Mouse (Mus musculus) intestine, embryonic 16.5 days (tissue): ENCODE results near the gene Tceal1. TPM values are rescaled to one million over a fixed set of nuclear protein-coding genes. Genes with fewer than 3 reads are reported as not detected.
"Not testable (repeated sequence)": the region's sequence is repeated elsewhere in the genome, so short reads cannot be mapped to it uniquely, and the experiment has no call there.

Source experiments
- ATAC-seq: fragments of 200-750 bp; cut with Nextera tagmentation; 2 replicates; pipeline ENCODE4 v1.8.0; 2017; ENCODE audit warnings: moderate TSS enrichment, moderate library complexity
- H3K27ac ChIP-seq: fragments of 300-500 bp; sonication (generic); 2 replicates; pipeline ENCODE4 v1.5.1; 2014; ENCODE audit warnings: mild to moderate bottlenecking, low read length
- H3K27me3 ChIP-seq: fragments of 300-500 bp; sonication (generic); replicated peaks from 2 replicates; pipeline ENCODE4 v1.6.1; 2014; ENCODE audit warnings: low read length, control low read depth, mixed read lengths; ENCODE audit not compliant: control insufficient read depth, insufficient read depth
- H3K36me3 ChIP-seq: fragments of 300-500 bp; sonication (generic); 2 replicates; pipeline ENCODE4 v1.6.1; 2014; ENCODE audit warnings: low read length, control low read depth; ENCODE audit not compliant: control insufficient read depth, insufficient read depth
- H3K4me1 ChIP-seq: fragments of 300-500 bp; sonication (generic); 2 replicates; pipeline ENCODE4 v1.6.1; 2014; ENCODE audit warnings: low read length, control low read depth, mixed read lengths; ENCODE audit not compliant: control insufficient read depth, insufficient read depth
- H3K4me2 ChIP-seq: fragments of 300-500 bp; sonication (generic); 2 replicates; pipeline ENCODE4 v1.6.1; 2014; ENCODE audit warnings: low read depth, low read length, control low read depth
- H3K4me3 ChIP-seq: fragments of 300-500 bp; sonication (generic); 2 replicates; pipeline ENCODE4 v1.5.1; 2014; ENCODE audit warnings: mild to moderate bottlenecking, low read length
- H3K9ac ChIP-seq: fragments of 300-500 bp; sonication (generic); 2 replicates; pipeline ENCODE4 v1.6.1; 2014; ENCODE audit warnings: low read depth, low read length
- H3K9me3 ChIP-seq: fragments of 300-500 bp; sonication (generic); 2 replicates; pipeline ENCODE4 v1.6.1; 2016; ENCODE audit warnings: low read length, control low read depth; ENCODE audit not compliant: control insufficient read depth
- WGBS: fragments of 180-500 bp; shearing (Covaris S2); extraction: QIAGEN DNeasy Blood & Tissue Kit; methylation state at CpG from one replicate; pipeline ENCODE4 v1.1.7; 2014; 5-methylcytosine and 5-hydroxymethylcytosine counted together
- polyA plus RNA-seq: library from polyadenylated mRNA; unstranded; fragments of >200 nt; fragmentation: Nextera tagmentation; extraction: Ambion mirVana; gene quantifications from 2 replicates; pipeline ENCODE4 v1.2.1, GENCODE M21; 2015

Gene Tceal1
- 5.8 and 6.5 TPM in 2 replicates for polyA plus RNA-seq

DNA sequence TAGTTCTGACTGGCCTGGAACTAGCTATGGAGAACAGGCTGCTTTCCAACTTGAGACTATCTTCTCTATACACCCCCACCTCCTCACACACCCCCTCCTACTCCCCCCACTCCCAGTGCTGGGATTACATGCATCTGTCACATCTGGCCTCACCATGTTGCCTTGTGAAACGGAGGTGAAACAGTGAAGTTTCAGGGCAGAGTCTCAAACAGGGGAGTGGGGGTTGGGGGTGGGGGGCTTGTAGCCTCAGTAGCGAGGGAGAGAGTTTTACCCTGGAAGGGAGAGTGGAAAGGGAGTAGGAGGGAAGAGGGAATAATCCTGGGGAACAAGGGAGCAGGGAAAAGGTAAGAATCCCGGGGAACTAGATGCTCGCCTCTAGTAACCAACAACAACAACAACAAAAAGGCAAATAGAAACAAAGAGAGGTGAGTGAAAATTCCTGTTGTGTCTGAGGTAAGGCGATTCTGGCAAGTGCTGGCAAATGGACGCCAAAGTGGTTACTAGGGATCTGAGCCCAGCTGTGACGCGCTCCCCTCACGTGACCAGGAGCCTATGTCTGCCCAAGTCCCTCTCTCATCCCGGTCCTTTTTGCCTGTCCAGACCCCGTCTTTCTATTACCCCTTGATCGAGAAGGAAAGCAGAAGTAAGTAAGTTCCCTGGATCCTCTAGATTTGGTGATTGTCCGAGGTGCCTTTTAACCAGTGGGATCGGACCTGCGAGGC is at the start of gene Tceal1:
Gene Tceal1 (plus strand): TSS at position 537 of the 722 bp plus-strand sequence.
- peak within 1 kb of the TSS; percentile 65 for H3K27ac ChIP-seq
- H3K4me2 ChIP-seq, result peak within 1 kb of the TSS; percentile 59
- no peaks in the 10 kb centered on the region for H3K4me1 ChIP-seq
- H3K36me3 ChIP-seq, result no peaks in the 10 kb centered on the region
- peak; percentile 93 for ATAC-seq
- peak within 1 kb of the TSS; percentile 56 for H3K4me3 ChIP-seq
- H3K27me3 ChIP-seq, result no peaks in the 10 kb centered on the region
- no peaks in the 10 kb centered on the region for H3K9me3 ChIP-seq
- 17% methylated on average over 15 of the region's 15 CpGs for WGBS
- peak within 1 kb of the TSS; percentile 72 for H3K9ac ChIP-seq

DNA sequence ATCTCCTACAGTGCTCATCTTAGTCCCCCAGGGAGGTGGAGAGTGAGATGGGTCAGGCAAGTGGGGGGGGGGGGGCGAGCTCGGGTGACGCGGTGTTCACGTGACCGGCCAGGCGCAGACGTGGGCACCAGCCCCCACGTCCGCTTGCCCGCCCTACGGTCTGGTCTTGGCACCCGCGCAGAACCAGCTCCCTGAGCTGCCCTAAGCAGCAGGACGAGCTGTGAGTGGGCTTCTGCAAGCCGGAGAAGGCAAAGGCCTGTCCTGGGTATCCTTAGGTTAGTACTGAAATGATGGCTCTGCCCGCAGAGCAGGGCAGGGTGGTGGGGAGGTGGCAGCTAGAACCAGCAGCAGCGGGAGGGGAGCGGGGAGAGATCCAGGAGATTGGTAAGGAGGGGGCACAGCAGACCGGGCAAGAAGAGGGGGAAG is 41.5 kb upstream of the Tceal1 start:
- Histone ChIP-seq H3K4me2 (peak overlapping the region; percentile 59), H3K9ac (0 out of 2 replicates have a peak overlapping the region, but pooled peaks have one; percentile 33), H3K27ac (no peak overlapping the region), H3K9me3 (no peaks in the 10 kb centered on the region), H3K4me1 (no peaks in the 10 kb centered on the region), H3K4me3 (peak overlapping the region; percentile 42), H3K27me3 (no peaks in the 10 kb centered on the region), H3K36me3 (no peaks in the 10 kb centered on the region)
- 14% methylated on average over 20 of the region's 20 CpGs for WGBS
- no peak for ATAC-seq

DNA sequence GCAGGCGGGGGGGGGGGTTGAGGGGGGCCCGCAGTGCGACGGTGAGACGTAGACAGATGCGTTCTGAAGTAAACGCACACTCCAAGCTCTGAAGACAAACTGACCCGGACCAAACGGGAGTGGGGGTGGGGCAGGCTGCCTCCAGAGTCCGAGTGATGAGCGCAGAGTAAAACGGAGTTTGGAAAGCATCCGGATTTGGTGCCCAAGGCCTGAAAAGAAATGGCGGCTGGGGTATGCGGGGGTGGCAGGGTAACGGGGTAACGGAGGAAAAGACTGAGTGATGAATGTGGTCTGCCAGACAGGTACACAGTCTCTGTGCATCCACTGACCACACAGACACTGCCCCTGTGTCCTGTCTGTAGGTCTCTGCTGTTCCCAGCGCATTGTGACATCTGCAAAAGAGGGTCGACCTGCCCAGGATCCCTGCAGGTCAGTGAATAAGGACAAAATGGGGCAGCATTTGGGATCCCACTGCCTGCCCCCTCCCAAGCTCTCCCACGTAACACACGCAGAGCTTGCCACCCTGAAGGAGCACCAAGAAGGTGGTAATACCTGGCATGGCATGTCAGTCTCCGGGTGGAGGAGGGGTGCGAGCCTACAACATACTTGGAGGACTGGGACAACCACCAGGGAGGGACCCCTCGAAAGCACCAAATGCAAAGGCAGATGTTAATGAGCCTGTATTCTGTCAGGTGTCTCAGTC is 40.9 kb upstream of the Tceal1 start:
- H3K4me2 ChIP-seq, result peak overlapping the region; percentile 59
- WGBS, result 16% methylated on average over 20 of the region's 24 CpGs
- ATAC-seq, H3K9me3 ChIP-seq, H3K36me3 ChIP-seq, H3K27ac ChIP-seq, H3K27me3 ChIP-seq, H3K4me1 ChIP-seq: not testable (repeated sequence)
- H3K4me3 ChIP-seq, result peak overlapping the region; percentile 42
- 0 out of 2 replicates have a peak overlapping the region, but pooled peaks have one; percentile 33 for H3K9ac ChIP-seq

DNA sequence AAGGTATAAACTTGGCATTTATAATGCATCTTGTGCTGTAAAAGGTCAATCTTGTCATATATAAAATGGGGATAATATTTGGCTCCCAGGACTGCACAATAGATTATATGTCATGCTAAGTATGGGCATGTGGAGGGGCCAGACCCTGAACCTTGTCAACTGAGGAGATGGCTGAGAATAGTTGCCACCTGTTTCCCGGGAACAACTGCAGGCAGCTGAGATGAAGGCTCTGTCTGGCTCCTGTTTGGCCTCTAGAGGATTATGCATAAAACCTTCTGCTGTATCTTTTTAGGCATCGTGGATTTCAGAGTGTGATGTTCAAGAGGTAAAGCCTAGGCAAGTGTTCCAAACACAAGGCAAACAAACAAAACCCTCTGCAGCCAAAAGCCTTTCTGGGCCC is 39.0 kb upstream of the Tceal1 start:
- no peaks in the 10 kb centered on the region for H3K4me1 ChIP-seq
- H3K27ac ChIP-seq, result no peak overlapping the region
- H3K27me3 ChIP-seq, result no peaks in the 10 kb centered on the region
- no peak for ATAC-seq
- H3K9ac ChIP-seq, result no peak overlapping the region
- no peak overlapping the region for H3K4me3 ChIP-seq
- H3K9me3 ChIP-seq, result no peaks in the 10 kb centered on the region
- H3K4me2 ChIP-seq, result no peak overlapping the region
- WGBS, result 62% methylated on average over 2 of the region's 2 CpGs
- H3K36me3 ChIP-seq, result no peaks in the 10 kb centered on the region

DNA sequence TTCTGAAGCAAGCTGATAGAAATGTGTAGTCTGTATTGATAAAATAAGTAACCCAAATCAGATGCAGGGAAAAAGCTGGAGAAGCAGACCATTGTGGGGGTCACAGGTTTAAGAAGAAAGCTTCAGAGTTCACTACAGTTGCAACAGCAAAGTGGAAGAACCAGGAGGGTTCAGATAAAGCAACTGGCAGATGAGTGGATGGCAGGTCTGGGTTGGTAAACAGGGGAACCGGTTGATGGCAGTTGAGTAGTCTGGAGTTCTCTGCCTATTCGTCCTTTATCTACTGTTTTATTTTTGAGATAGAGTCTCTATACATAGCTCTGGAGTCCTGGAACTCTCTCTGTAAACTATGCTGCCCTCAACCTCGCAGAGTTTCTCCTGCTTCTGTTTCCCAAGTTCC is 26.8 kb upstream of the Tceal1 start:
- Histone ChIP-seq H3K9ac (no peak overlapping the region), H3K4me2 (no peak overlapping the region), H3K4me3 (no peak overlapping the region), H3K27me3 (no peaks in the 10 kb centered on the region), H3K36me3 (no peaks in the 10 kb centered on the region), H3K27ac (no peak overlapping the region), H3K9me3 (no peaks in the 10 kb centered on the region), H3K4me1 (no peaks in the 10 kb centered on the region)
- no peak for ATAC-seq
- 54% methylated on average over 3 of the region's 3 CpGs for WGBS

DNA sequence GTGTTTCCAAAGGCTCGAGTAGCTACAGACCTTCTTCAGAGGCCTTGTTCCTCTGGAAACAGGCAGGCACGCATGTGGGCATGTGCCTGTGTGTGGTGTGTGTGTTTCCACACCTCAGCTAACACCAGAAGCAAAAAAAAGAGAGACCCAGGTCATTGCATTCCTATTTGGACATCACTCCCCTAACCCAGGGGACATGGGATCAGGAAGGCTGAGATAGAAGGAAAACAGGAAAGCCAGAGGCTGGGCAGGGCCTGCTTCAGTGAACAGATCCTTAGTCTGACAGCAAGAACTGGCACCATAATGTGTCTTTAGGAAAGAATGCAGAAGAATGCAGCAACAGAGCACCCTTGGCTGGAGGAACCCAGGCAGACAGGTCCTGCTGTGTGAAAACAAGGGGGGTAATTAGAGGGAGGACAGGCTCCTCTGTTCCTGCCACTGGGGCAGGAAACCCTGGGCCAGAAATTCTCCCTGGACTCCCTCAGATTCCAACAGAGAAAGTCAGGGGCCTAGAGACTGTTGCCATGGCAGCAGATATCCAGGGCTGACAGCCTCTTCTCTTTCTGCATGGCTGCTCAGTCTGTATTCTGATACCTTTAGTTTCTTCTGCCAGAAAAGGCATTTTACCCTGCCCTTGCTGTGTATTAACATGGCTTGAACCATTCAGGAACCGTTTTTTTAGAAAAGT is 16.0 kb upstream of the Tceal1 start:
- H3K4me3 ChIP-seq, H3K36me3 ChIP-seq, H3K27ac ChIP-seq, H3K4me1 ChIP-seq, H3K9me3 ChIP-seq, H3K27me3 ChIP-seq, ATAC-seq, H3K4me2 ChIP-seq, H3K9ac ChIP-seq: not testable (repeated sequence)
- WGBS, result 66% methylated on average over 3 of the region's 3 CpGs

DNA sequence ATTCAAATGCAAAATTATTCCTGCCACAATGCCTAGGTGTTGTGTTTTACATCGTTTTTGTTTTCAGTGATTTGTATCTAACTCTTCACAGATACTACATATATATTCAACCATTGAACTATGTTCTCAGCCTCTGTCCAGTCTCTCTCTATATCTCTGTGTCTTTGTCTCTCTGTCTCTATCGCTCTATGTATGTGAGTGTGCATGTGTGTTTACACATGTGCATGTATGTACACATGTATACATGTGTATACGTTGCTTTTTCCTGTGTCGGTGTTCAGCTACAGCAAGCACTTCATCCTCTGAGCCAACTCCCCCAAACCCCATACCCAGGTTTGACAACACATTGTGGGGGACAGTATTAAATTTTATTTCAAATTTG is 15.5 kb upstream of the Tceal1 start:
- 83% methylated on average over 4 of the region's 4 CpGs for WGBS
- no peak overlapping the region for H3K4me3 ChIP-seq
- no peak overlapping the region for H3K9ac ChIP-seq
- no peaks in the 10 kb centered on the region for H3K36me3 ChIP-seq
- no peak overlapping the region for H3K27ac ChIP-seq
- no peak overlapping the region for H3K4me2 ChIP-seq
- no peaks in the 10 kb centered on the region for H3K4me1 ChIP-seq
- ATAC-seq, result no peak
- H3K27me3 ChIP-seq, result no peaks in the 10 kb centered on the region
- H3K9me3 ChIP-seq, result no peaks in the 10 kb centered on the region

DNA sequence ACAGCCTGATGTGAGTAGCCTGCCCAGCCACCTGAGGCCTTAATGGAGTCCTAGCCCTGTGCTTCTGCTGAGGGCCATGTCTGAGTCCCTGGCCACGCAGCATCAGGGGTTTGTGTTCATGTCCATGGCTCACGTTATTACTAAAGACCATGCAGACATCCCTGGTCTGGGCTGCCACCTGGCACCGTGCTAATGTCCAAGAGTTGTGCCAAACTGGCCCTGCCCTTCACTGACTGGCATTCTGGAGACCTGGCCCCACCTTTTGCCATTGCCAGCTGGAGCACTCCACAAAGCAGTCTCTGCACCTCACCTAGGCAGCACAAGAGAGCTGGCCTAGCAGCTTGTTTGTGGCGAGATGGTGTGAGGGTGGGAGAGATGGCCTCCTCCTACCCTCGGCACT is 14.6 kb upstream of the Tceal1 start:
- Histone ChIP-seq H3K27me3 (no peaks in the 10 kb centered on the region), H3K9ac (no peak overlapping the region), H3K4me2 (no peak overlapping the region), H3K4me3 (no peak overlapping the region), H3K27ac (no peak overlapping the region), H3K4me1 (no peaks in the 10 kb centered on the region), H3K36me3 (no peaks in the 10 kb centered on the region), H3K9me3 (no peaks in the 10 kb centered on the region)
- ATAC-seq, result no peak
- WGBS, result 82% methylated on average over 5 of the region's 5 CpGs

DNA sequence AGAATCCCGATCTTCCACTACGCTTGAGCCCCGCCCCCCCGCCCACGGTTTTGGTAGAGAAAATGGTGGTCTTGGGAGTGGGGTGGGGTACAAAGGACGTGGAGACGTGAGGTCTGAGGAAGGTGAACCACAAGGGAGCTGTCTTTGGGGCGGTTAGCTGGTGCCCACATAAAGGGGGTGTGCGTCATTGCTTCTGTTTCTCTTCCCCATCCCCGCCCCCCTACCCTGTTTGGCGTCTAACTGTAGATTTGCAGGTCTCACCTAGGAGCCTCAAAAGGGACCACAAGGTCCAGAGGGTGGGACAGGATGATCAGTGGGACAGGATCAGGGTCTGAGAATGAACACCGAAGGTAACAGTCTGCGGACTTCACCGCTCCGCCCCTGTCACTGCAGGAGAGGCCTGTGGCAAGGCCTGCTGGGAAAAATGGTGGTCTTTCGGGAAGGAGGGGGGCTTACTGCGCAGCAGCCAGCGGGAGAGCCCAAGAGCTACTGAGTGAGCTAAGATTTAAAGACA is 443 bp downstream of the Tceal1 start:
- Histone ChIP-seq H3K4me3 (peak overlapping the region; percentile 56), H3K27me3 (no peaks in the 10 kb centered on the region), H3K4me1 (no peaks in the 10 kb centered on the region), H3K4me2 (peak overlapping the region; percentile 59), H3K9ac (peak overlapping the region; percentile 72), H3K9me3 (no peaks in the 10 kb centered on the region), H3K27ac (peak overlapping the region; percentile 65), H3K36me3 (no peaks in the 10 kb centered on the region)
- 7% methylated on average over 17 of the region's 18 CpGs for WGBS
- peak; percentile 90 for ATAC-seq
